Mouse (Mus musculus): ENCODE results near the gene Faap100. TPM values are rescaled to one million over a fixed set of nuclear protein-coding genes. Genes with fewer than 3 reads are reported as not detected.

The Faap100 gene
- polyA plus RNA-seq, 1 experiment: 57.8 TPM

DNA sequence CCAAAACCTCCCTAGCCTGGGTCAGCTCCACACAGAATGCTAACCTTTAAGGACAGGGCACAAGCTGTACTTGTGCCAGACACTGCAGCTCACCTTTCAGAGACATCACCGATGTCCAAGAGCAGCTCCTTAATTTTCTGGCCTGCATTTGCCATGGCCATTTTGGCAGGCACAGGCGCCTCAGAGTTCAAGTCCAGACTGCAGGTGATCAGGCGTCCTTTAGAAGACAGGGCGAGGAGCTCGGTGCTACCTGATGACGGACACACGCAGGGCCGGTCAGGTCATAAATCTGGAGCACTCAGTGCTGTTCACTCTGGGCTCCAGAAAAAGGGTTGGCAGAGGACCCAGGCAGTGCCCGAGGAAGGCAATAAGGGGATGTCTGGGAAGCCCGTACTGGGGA lies 3.2 kb downstream of the Faap100 start:
- Histone ChIP-seq H3K4me1 (ENCODE audit: control insufficient read depth, insufficient read depth, low read length) (peaks cover 17% of the 10 kb centered on the region), H3K27ac (ENCODE audit: control insufficient read depth, insufficient read depth, low read depth, low read length) (no peak overlapping the region), H3K4me3 (ENCODE audit: control insufficient read depth, low read depth, low read length) (no peak overlapping the region), H3K36me3 (ENCODE audit: control insufficient read depth, insufficient read depth, low read length) (no peaks in the 10 kb centered on the region; the same call in none of the 2 replicates), H3K27me3 (ENCODE audit: control insufficient read depth, insufficient read depth, low read length) (no peaks in the 10 kb centered on the region)
- TF ChIP-seq CTCF (IDR thresholded peaks at IDR 0.05; ENCODE audit: control insufficient read depth, insufficient read depth, insufficient replicate concordance, low read depth, low read length) (no peak), POLR2A (IDR thresholded peaks at IDR 0.05; ENCODE audit: control insufficient read depth, low read depth, low read length) (no peak)

DNA sequence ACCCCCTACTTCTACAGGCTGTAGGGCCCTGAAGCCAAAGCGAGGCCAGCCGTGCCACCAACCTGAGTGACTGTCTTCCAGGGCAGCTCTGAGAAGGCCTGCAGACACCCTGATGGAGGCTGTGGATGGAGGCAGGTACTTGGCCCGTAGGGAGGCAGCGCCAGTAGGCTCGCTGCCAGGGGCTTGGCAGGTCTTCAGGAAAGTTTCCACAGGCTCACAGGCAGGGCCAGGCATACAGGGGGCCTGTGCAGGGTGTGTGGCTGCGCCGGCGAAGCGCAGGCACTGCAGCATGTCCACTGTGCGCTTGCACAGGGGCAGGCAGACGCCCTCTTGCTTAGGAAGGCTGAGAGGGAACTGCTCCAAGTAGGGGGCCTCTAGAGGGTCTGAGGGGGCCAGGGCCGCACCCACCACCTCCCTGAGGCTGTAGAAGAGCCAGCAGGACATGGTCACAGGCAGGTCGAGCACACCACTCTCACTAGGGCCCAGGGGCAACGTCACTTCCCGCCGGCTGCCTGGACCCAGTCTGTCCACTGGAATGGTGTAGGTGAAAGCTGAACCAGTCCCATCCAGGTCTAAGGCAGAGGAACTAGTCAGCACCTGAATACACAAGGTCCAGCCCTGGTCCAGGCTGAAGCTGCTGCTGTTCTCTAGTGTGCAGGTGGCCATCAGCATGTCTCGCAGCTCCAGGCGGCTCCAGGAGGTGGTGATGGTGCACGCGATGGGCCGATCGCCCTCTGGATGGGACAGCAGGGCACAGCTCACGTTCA lies 4.6 kb downstream of the Faap100 start:
- Histone ChIP-seq H3K27ac (ENCODE audit: control insufficient read depth, insufficient read depth, low read depth, low read length) (no peak overlapping the region), H3K4me3 (ENCODE audit: control insufficient read depth, low read depth, low read length) (no peak overlapping the region), H3K36me3 (ENCODE audit: control insufficient read depth, insufficient read depth, low read length) (no peaks in the 10 kb centered on the region; the same call in none of the 2 replicates), H3K4me1 (ENCODE audit: control insufficient read depth, insufficient read depth, low read length) (peaks cover 15% of the 10 kb centered on the region), H3K27me3 (ENCODE audit: control insufficient read depth, insufficient read depth, low read length) (no peaks in the 10 kb centered on the region)
- TF ChIP-seq POLR2A (IDR thresholded peaks at IDR 0.05; ENCODE audit: control insufficient read depth, low read depth, low read length) (no peak), CTCF (IDR thresholded peaks at IDR 0.05; ENCODE audit: control insufficient read depth, insufficient read depth, insufficient replicate concordance, low read depth, low read length) (no peak)

DNA sequence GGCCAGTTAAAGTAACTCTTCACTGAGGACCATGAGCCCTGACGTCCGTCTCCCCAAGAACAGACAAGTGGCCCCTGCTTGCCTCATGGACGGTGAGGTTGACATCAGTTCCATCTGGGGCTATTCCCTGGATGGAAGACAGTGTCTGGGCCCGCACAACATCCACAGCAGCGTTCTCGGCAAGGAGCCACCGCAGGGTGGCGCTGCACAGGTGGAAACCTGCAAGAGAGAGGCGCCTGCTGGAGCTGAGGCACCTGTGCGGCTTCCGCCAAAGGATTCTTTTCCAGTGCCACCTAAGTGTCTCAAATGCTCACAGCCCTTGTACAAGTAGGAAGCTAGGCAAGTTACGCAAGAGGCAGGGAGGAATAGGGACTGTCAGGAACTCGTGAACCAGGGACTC lies 5.5 kb downstream of the Faap100 start:
- H3K36me3 ChIP-seq (ENCODE audit: control insufficient read depth, insufficient read depth, low read length): no peaks in the 10 kb centered on the region; the same call in none of the 2 replicates
- H3K27ac ChIP-seq (ENCODE audit: control insufficient read depth, insufficient read depth, low read depth, low read length): no peak overlapping the region
- no peak for TF ChIP-seq CTCF (IDR thresholded peaks at IDR 0.05; ENCODE audit: control insufficient read depth, insufficient read depth, insufficient replicate concordance, low read depth, low read length)
- TF ChIP-seq POLR2A (IDR thresholded peaks at IDR 0.05; ENCODE audit: control insufficient read depth, low read depth, low read length): no peak

DNA sequence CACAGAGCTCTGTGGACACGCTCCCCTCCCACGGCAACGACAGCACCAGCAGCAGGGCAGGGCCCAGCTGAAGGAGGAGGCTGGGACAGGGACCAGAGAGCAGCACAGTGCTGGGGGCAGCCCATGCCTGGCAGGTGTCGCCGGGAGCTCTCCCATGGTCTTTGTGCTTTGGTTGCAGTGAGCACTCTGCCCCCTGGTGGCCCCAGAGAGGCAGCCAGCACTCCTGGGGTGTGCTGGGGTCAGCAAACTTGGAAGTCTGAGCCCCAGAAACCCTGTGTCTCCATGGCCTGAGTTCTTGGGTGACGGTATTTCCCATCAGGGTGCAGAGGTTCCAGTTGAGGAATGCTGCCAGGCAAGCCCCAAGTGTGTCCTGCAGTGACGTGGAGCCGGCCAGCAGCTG lies 8.9 kb downstream of the Faap100 start:
- no peak overlapping the region for H3K4me3 ChIP-seq (ENCODE audit: control insufficient read depth, low read depth, low read length)
- H3K27ac ChIP-seq (ENCODE audit: control insufficient read depth, insufficient read depth, low read depth, low read length): no peak overlapping the region
- H3K27me3 ChIP-seq (ENCODE audit: control insufficient read depth, insufficient read depth, low read length): no peaks in the 10 kb centered on the region
- no peaks in the 10 kb centered on the region; the same call in none of the 2 replicates for H3K36me3 ChIP-seq (ENCODE audit: control insufficient read depth, insufficient read depth, low read length)
- no peak for TF ChIP-seq POLR2A (IDR thresholded peaks at IDR 0.05; ENCODE audit: control insufficient read depth, low read depth, low read length)
- peak; percentile 51; the same call in 1 of the 2 replicates for TF ChIP-seq CTCF (IDR thresholded peaks at IDR 0.05; ENCODE audit: control insufficient read depth, insufficient read depth, insufficient replicate concordance, low read depth, low read length)
- no peaks in the 10 kb centered on the region for H3K4me1 ChIP-seq (ENCODE audit: control insufficient read depth, insufficient read depth, low read length)

More for the DNA sequence above, 5.5 kb downstream of the Faap100 start:
- H3K4me3 ChIP-seq (ENCODE audit: control insufficient read depth, low read depth, low read length): no peak overlapping the region
- no peaks in the 10 kb centered on the region for H3K27me3 ChIP-seq (ENCODE audit: control insufficient read depth, insufficient read depth, low read length)
- peaks cover 10% of the 10 kb centered on the region for H3K4me1 ChIP-seq (ENCODE audit: control insufficient read depth, insufficient read depth, low read length)

DNA sequence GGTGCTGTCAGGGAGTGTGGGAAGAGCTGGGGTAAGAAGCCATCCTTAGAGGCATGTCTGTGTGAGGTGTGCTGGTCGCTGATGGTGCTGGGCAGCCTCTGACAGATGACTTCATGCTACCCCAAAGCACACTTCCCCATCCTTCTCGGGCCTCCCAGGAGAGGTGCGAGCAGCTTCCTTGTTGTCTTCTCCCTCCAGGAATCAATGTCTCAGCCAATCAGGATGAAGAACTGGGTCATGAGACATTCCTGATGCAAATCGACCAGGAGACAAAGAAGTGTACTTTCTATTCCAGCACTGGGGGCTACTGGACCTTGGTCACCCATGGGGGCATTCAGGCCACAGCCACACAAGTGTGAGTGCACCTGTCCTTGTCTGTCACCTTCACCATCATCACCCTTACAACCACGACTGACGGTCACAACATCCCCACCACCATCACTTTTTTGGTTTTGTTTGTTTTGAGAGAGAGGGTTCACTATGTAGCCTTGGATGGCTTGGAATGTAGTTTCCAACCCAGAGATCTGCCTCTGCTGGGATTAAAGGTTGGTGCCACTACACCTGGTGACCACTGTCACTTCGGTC lies 12.0 kb downstream of the Faap100 start:
- no peak overlapping the region for H3K27ac ChIP-seq (ENCODE audit: control insufficient read depth, insufficient read depth, low read depth, low read length)
- no peak overlapping the region for H3K4me3 ChIP-seq (ENCODE audit: control insufficient read depth, low read depth, low read length)
- no peaks in the 10 kb centered on the region for H3K27me3 ChIP-seq (ENCODE audit: control insufficient read depth, insufficient read depth, low read length)
- TF ChIP-seq CTCF (IDR thresholded peaks at IDR 0.05; ENCODE audit: control insufficient read depth, insufficient read depth, insufficient replicate concordance, low read depth, low read length) (no peak), POLR2A (IDR thresholded peaks at IDR 0.05; ENCODE audit: control insufficient read depth, low read depth, low read length) (no peak)
- H3K36me3 ChIP-seq (ENCODE audit: control insufficient read depth, insufficient read depth, low read length): no peaks in the 10 kb centered on the region; the same call in 1 of the 2 replicates
- H3K4me1 ChIP-seq (ENCODE audit: control insufficient read depth, insufficient read depth, low read length): no peaks in the 10 kb centered on the region

DNA sequence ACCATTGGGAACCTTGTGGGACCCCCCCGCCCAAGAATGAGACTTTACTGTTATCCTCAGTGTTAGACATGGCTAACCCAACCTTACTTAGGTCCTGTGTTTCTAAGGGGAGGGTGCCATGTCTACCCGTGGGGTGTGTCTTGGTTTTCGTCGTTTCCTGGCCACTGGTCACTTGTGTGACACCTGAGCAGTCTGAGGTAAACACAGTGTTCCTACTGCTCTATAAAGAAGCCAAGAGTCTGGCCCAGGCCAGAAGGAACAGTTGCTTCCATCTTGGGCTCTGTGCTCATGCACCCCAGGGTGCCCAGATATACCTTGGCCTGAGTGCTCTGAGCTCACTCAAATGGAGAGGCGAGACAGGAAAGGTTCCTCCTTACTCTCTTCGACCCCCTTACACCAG lies 15.7 kb downstream of the Faap100 start:
- H3K27me3 ChIP-seq (ENCODE audit: control insufficient read depth, insufficient read depth, low read length): no peaks in the 10 kb centered on the region
- H3K36me3 ChIP-seq (ENCODE audit: control insufficient read depth, insufficient read depth, low read length): no peaks in the 10 kb centered on the region
- no peak overlapping the region for H3K4me3 ChIP-seq (ENCODE audit: control insufficient read depth, low read depth, low read length)
- H3K4me1 ChIP-seq (ENCODE audit: control insufficient read depth, insufficient read depth, low read length): no peaks in the 10 kb centered on the region
- TF ChIP-seq CTCF (IDR thresholded peaks at IDR 0.05; ENCODE audit: control insufficient read depth, insufficient read depth, insufficient replicate concordance, low read depth, low read length) (no peak), POLR2A (IDR thresholded peaks at IDR 0.05; ENCODE audit: control insufficient read depth, low read depth, low read length) (no peak)
- no peak overlapping the region for H3K27ac ChIP-seq (ENCODE audit: control insufficient read depth, insufficient read depth, low read depth, low read length)

DNA sequence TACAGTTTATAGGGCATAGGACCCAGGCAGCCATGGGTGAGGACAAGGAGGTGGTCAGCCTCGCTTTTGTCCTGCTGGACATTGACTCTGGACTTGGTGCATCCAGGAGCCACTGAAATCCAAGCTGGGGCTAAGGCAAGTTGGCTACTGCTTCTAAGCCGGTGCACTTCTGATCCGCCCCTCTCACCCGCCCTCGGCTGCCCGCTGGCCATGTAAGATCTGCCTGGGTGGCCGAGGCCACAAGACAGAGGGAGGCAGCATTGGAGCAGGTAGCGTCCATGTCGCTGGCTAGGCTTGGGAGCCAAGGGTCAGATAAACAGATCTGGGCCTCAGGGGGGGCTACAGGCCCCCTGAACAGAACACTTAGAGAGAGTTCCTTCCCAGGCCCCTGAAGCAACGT lies 17.3 kb downstream of the Faap100 start, which contains the start of gene Fscn2:
TSS of gene Fscn2 (plus strand) at position 240 of the 400 bp plus-strand sequence.
- no peak within 1 kb of the TSS for H3K27ac ChIP-seq (ENCODE audit: control insufficient read depth, insufficient read depth, low read depth, low read length)
- H3K36me3 ChIP-seq (ENCODE audit: control insufficient read depth, insufficient read depth, low read length): no peaks in the 10 kb centered on the region
- no peak within 1 kb of the TSS for H3K4me3 ChIP-seq (ENCODE audit: control insufficient read depth, low read depth, low read length)
- TF ChIP-seq POLR2A (IDR thresholded peaks at IDR 0.05; ENCODE audit: control insufficient read depth, low read depth, low read length): no peak
- no peaks in the 10 kb centered on the region for H3K27me3 ChIP-seq (ENCODE audit: control insufficient read depth, insufficient read depth, low read length)
- no peaks in the 10 kb centered on the region; the same call in 1 of the 2 replicates for H3K4me1 ChIP-seq (ENCODE audit: control insufficient read depth, insufficient read depth, low read length)

Measured in testis, adult 2 months (tissue).